Mouse (Mus musculus) 416B (cell line): ENCODE data around the gene Olfr309.
A peak's percentile ranks its signal among the peaks of the same experiment; 100 is the strongest.
"Not testable (repeated sequence)": the region's sequence is repeated elsewhere in the genome, so short reads cannot be mapped to it uniquely, and the experiment has no call there.

Experiments used
- DNase-seq: peaks from one replicate; pipeline ENCODE4 v3.0.0; 2011; ENCODE audit warnings: low read depth

The Olfr309 gene

GRCm38 (mm10) chr7:86313608-86314007, at the start of gene Olfr309:
Gene Olfr309 (minus strand): TSS chr7:86313708.
- no peak for DNase-seq

- DNase-seq: not testable (repeated sequence)
These were observed 32.8 kb upstream of the Olfr309 start for GRCm38 (mm10) chr7:86346296-86346695.

DNA sequence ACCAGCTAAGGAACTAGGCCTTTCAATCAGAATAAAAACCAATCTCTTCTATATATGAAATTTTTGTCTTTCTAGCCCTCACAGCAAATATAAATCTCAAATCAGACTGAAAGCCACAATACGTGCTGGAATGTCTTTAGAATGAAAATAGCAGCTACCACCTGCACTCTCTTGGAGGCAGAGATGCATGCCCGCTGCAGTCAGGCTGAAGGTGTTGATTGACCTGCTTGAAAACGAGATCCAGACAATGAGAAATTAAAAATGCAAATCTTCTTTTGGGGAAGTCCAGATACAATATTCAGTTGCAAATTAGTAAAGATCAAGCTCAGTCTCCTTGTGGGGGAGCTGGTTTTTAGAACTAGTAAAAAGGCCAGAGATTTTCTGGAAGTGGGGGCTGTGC, 30.7 kb upstream of the Olfr309 start:
- no peak for DNase-seq

DNA sequence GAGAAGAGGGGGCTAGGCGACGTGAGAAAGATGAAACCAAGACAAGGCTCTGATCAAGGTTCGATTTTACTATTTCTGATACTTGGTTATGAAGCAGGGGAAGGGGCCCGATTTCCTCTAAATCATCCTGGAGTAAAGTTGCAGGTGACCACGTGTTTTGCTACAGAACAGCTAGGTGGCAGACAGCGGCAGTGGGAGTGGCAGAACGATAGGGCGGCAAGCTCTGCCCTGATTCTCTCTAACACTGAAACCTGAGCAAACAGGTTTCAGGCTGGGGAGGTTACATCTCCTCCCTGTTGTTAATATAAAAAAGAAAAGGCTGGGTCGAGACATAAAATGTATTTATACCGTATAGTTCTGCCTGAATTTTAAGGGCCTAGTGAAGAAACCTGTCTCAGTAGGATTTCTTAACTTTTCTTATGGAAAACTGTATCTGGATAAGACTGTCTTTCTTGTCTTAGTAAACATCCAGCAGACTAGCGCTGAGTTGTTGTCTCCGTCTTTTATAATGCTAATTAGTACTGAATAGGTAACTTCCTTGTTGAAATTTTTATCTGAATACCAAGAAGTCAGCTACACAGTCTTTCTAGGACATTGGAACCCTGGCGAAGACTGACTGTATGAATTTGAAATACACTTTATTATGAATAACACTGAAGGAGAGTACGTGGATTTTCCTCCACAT, 29.5 kb upstream of the Olfr309 start:
- no peak for DNase-seq

DNA sequence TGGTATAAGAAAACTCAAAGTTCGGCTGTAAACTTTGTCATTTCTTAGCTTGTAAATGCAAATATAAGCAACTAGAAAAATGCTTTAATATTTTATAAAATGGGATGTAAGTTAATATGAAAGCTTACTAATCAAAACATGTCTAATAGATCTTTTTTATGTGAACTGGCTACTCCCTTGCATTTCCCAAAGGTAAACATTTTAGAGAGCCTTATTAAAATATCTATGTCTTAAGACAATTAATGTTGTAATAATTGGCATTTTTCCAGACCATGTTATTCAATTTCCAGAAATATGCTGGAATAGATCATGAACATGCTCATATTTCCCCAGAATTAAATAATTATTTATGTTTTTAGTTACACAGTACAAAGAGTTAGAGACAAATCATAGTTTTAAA, 24.0 kb upstream of the Olfr309 start, which contains the start of gene Olfr307:
TSS of gene Olfr307 (minus strand) at position 101 of the 400 bp plus-strand sequence.
- no peak for DNase-seq

GRCm38 (mm10) chr7:86325530-86325929, 12.0 kb upstream of the Olfr309 start, which contains the start of gene Olfr308:
Gene Olfr308 (minus strand): TSS chr7:86325630.
- no peak for DNase-seq

DNA sequence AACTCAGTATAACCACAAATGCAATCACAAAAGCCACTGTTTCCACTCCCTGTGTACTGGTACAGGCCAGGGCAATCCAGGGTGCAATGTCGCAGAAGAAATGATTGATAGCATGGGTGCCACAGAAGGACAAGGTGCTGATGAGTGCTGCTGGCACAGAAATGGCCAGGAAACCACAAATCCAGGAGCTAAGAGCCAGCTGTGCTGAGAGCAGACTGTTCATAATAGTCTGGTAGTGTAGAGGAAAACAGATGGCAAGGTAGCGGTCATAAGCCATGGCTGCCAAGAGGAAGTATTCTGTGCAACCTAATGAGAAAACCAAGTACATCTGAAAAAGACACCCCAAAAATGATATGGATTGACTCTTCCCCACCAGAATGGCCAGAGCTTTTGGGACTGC, 7.8 kb upstream of the Olfr309 start:
- DNase-seq: peak; percentile 70

GRCm38 (mm10) chr7:86277072-86277471, 36.4 kb downstream of the Olfr309 start, which contains the start of gene Olfr310:
Gene Olfr310 (minus strand): TSS chr7:86277172.
- no peak for DNase-seq
